Mouse (Mus musculus): ENCODE data around the gene Scyl1. TPM values are rescaled to one million over a fixed set of nuclear protein-coding genes. Genes with fewer than 3 reads are reported as not detected.

Gene Scyl1
- 42.2 and 55.8 TPM in 2 replicates for polyA plus RNA-seq (2012; rRNA removed; ENCODE audit: low replicate concordance)

GRCm38 (mm10) chr19:5770925-5771860 is at the start of gene Scyl1:
Gene Scyl1 (minus strand): TSS chr19:5771419.

GRCm38 (mm10) chr19:5740320-5741317 is 30.6 kb downstream of the Scyl1 start, which contains the start of gene Ltbp3:
Gene Ltbp3 (plus strand): TSS chr19:5740904.

GRCm38 (mm10) chr19:5729444-5729815 is 41.8 kb downstream of the Scyl1 start, which contains the start of gene Fam89b:
Gene Fam89b (minus strand): TSS chr19:5729653.

GRCm38 (mm10) chr19:5725767-5726515 is 45.3 kb downstream of the Scyl1 start, which contains the start of gene Ehbp1l1:
Gene Ehbp1l1 (minus strand): TSS chr19:5726317.

Other genes starting within 250 kb of the Scyl1 start
- 50.7 and 55.8 TPM in 2 replicates for gene Ovol1, start 210.8 kb downstream of the Scyl1 start, polyA plus RNA-seq (2012; rRNA removed; ENCODE audit: low replicate concordance)
- 27.3 and 37.3 TPM in 2 replicates for gene Ap5b1, start 203.4 kb downstream of the Scyl1 start, polyA plus RNA-seq (2012; rRNA removed; ENCODE audit: low replicate concordance)
- gene Rnaseh2c, start 169.5 kb downstream of the Scyl1 start, polyA plus RNA-seq (2012; rRNA removed; ENCODE audit: low replicate concordance): 55.0 and 64.6 TPM in 2 replicates
- 28.1 and 29.4 TPM in 2 replicates for gene Kat5, start 161.2 kb downstream of the Scyl1 start, polyA plus RNA-seq (2012; rRNA removed; ENCODE audit: low replicate concordance)
- 63.4 and 69.8 TPM in 2 replicates for gene Rela, start 133.9 kb downstream of the Scyl1 start, polyA plus RNA-seq (2012; rRNA removed; ENCODE audit: low replicate concordance)
- gene Sipa1, start 107.7 kb downstream of the Scyl1 start, polyA plus RNA-seq (2012; rRNA removed; ENCODE audit: low replicate concordance): 31.8 and 39.3 TPM in 2 replicates
- gene Map3k11, start 82.7 kb downstream of the Scyl1 start, polyA plus RNA-seq (2012; rRNA removed; ENCODE audit: low replicate concordance): 93.9 and 146 TPM in 2 replicates
- gene Pcnx3, start 82.5 kb downstream of the Scyl1 start, polyA plus RNA-seq (2012; rRNA removed; ENCODE audit: low replicate concordance): 123 and 125 TPM in 2 replicates
- 0.49 TPM in 1 of 2 replicates, not detected in the other for gene Kcnk7, start 67.1 kb downstream of the Scyl1 start, polyA plus RNA-seq (2012; rRNA removed; ENCODE audit: low replicate concordance)
- 67.9 and 83.9 TPM in 2 replicates for gene Ehbp1l1, start 45.1 kb downstream of the Scyl1 start, polyA plus RNA-seq (2012; rRNA removed; ENCODE audit: low replicate concordance)
- gene Fam89b, start 41.8 kb downstream of the Scyl1 start, polyA plus RNA-seq (2012; rRNA removed; ENCODE audit: low replicate concordance): 93.2 and 129 TPM in 2 replicates
- gene Ltbp3, start 30.5 kb downstream of the Scyl1 start, polyA plus RNA-seq (2012; rRNA removed; ENCODE audit: low replicate concordance): 22.6 and 31.6 TPM in 2 replicates
- 28.3 and 53.0 TPM in 2 replicates for gene Frmd8, start 103.9 kb upstream of the Scyl1 start, polyA plus RNA-seq (2012; rRNA removed; ENCODE audit: low replicate concordance)
- gene Slc25a45, start 106.4 kb upstream of the Scyl1 start, polyA plus RNA-seq (2012; rRNA removed; ENCODE audit: low replicate concordance): 349 and 397 TPM in 2 replicates
- gene Tigd3, start 122.7 kb upstream of the Scyl1 start, polyA plus RNA-seq (2012; rRNA removed; ENCODE audit: low replicate concordance): 1.5 and 2.8 TPM in 2 replicates
- 46.6 and 58.0 TPM in 2 replicates for gene Dpf2, start 141.6 kb upstream of the Scyl1 start, polyA plus RNA-seq (2012; rRNA removed; ENCODE audit: low replicate concordance)
- 9.9 and 31.6 TPM in 2 replicates for gene Cdc42ep2, start 153.4 kb upstream of the Scyl1 start, polyA plus RNA-seq (2012; rRNA removed; ENCODE audit: low replicate concordance)
- gene Pola2, start 192.8 kb upstream of the Scyl1 start, polyA plus RNA-seq (2012; rRNA removed; ENCODE audit: low replicate concordance): 29.4 and 31.2 TPM in 2 replicates
- gene Slc22a20, start 214.7 kb upstream of the Scyl1 start, polyA plus RNA-seq (2012; rRNA removed; ENCODE audit: low replicate concordance): not detected in 2 replicates
- gene Capn1, start 244.5 kb upstream of the Scyl1 start, polyA plus RNA-seq (2012; rRNA removed; ENCODE audit: low replicate concordance): 53.6 and 106 TPM in 2 replicates

All from duodenum, adult 2 months (tissue).